Mouse (Mus musculus): ENCODE data around the gene Pyroxd2. TPM values are rescaled to one million over a fixed set of nuclear protein-coding genes. Genes with fewer than 3 reads are reported as not detected.

Gene Pyroxd2
- polyA plus RNA-seq, 1 experiment from 2014 or later: 3.0 TPM

GRCm38 (mm10) chr19:42678191-42678590 lies 74.4 kb downstream of the Pyroxd2 start:
- Histone ChIP-seq H3K4me2 (ENCODE audit: low read length) (no peak overlapping the region), H3K27ac (ENCODE audit: low read depth, low read length) (no peak overlapping the region), H3K36me3 (ENCODE audit: control insufficient read depth, insufficient read depth, low read length) (no peaks in the 10 kb centered on the region), H3K9ac (ENCODE audit: low read depth, low read length) (no peak overlapping the region), H3K4me3 (ENCODE audit: low read length) (no peak overlapping the region), H3K9me3 (ENCODE audit: control insufficient read depth, low read length) (no peaks in the 10 kb centered on the region), H3K4me1 (ENCODE audit: control insufficient read depth, insufficient read depth, low read depth, low read length) (peaks cover 9% of the 10 kb centered on the region), H3K27me3 (replicated peaks; ENCODE audit: control insufficient read depth, insufficient read depth, low read length) (no peaks in the 10 kb centered on the region)
- ATAC-seq: no peak
- WGBS: 78% methylated on average over 10 of the region's 10 CpGs

GRCm38 (mm10) chr19:42677452-42677851 lies 75.1 kb downstream of the Pyroxd2 start:
- 93% methylated on average over 3 of the region's 3 CpGs for WGBS
- no peak overlapping the region for H3K9ac ChIP-seq (ENCODE audit: low read depth, low read length)

GRCm38 (mm10) chr19:42676931-42677330 lies 75.6 kb downstream of the Pyroxd2 start:
- Histone ChIP-seq H3K36me3 (ENCODE audit: control insufficient read depth, insufficient read depth, low read length) (no peaks in the 10 kb centered on the region), H3K9me3 (ENCODE audit: control insufficient read depth, low read length) (no peaks in the 10 kb centered on the region), H3K27me3 (replicated peaks; ENCODE audit: control insufficient read depth, insufficient read depth, low read length) (no peaks in the 10 kb centered on the region), H3K9ac (ENCODE audit: low read depth, low read length) (no peak overlapping the region), H3K27ac (ENCODE audit: low read depth, low read length) (no peak overlapping the region), H3K4me1 (ENCODE audit: control insufficient read depth, insufficient read depth, low read depth, low read length) (peaks cover 12% of the 10 kb centered on the region), H3K4me3 (ENCODE audit: low read length) (no peak overlapping the region), H3K4me2 (ENCODE audit: low read length) (no peak overlapping the region)
- ATAC-seq: no peak
- 95% methylated on average over 3 of the region's 3 CpGs for WGBS

More at GRCm38 (mm10) chr19:42677452-42677851, 75.1 kb downstream of the Pyroxd2 start:
- Histone ChIP-seq H3K36me3 (ENCODE audit: control insufficient read depth, insufficient read depth, low read length) (no peaks in the 10 kb centered on the region), H3K4me1 (ENCODE audit: control insufficient read depth, insufficient read depth, low read depth, low read length) (peaks cover 12% of the 10 kb centered on the region), H3K27ac (ENCODE audit: low read depth, low read length) (no peak overlapping the region), H3K4me2 (ENCODE audit: low read length) (no peak overlapping the region), H3K9me3 (ENCODE audit: control insufficient read depth, low read length) (no peaks in the 10 kb centered on the region), H3K4me3 (ENCODE audit: low read length) (no peak overlapping the region), H3K27me3 (replicated peaks; ENCODE audit: control insufficient read depth, insufficient read depth, low read length) (no peaks in the 10 kb centered on the region)
- ATAC-seq: no peak

Other genes with a start within 250 kb of the Pyroxd2 start
- gene R3hcc1l, start 234.0 kb downstream of the Pyroxd2 start, polyA plus RNA-seq (2015; fragmentation: Nextera tagmentation; extraction: Ambion mirVana): 11.4 and 14.1 TPM in 2 replicates
- 0.15 and 0.34 TPM in 2 replicates for gene Loxl4, start 140.0 kb downstream of the Pyroxd2 start, polyA plus RNA-seq (2015; fragmentation: Nextera tagmentation; extraction: Ambion mirVana)
- 9.3 and 10.6 TPM in 2 replicates for gene Hps1, start 27.2 kb upstream of the Pyroxd2 start, polyA plus RNA-seq (2015; fragmentation: Nextera tagmentation; extraction: Ambion mirVana)

Measured in hindbrain, embryonic 16.5 days (tissue).